Mouse (Mus musculus): ENCODE data around the gene Hist1h2be.
"Not testable (repeated sequence)": the region's sequence is repeated elsewhere in the genome, so short reads cannot be mapped to it uniquely, and the experiment has no call there.

The Hist1h2be gene

GRCm38 (mm10) chr13:23573034-23573897 lies 47.7 kb downstream of the Hist1h2be start:
- DNase-seq (ENCODE audit: low spot score in 2 of 2), result not testable (repeated sequence)

DNA sequence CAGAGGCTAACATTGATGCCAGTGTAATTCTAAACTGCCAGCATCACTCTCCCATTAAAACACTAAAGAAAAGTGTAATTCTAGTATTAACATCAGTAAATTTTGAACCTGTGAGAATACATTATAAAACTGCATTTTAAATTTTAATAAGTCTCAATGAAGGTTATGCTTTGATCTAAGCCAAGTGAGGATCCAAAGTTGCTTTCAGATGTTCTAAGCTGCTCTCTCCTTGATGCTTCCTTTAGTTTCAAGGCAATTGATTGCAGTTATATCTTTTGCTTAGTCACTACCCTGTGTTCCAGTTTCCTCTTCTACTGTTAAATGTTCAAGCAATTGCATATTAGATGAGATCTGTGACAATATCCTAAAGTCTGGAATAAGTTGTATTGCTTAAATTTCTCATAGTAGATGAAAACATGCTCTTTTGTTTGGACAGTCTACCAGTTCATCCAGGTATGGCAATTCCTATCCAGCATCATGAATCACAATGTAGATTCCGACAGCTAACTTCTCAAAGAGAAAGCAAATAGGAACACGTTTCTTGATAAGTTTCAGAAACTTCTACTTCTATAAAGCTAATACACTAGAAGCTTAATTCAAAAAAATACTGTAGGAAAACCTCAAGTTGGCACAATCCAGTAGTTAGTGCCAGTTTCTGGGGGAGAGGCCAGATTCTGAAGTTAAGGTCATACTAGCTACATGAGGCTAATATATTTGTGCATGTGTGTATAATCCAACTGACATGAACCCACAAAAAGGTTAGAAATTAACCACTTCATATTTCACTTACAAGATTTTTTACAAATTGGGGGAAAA lies 48.5 kb downstream of the Hist1h2be start:
- no peak for DNase-seq (ENCODE audit: low spot score in 2 of 2)

GRCm38 (mm10) chr13:23571504-23572217 lies 49.3 kb downstream of the Hist1h2be start:
- not testable (repeated sequence) for DNase-seq (ENCODE audit: low spot score in 2 of 2)

- DNase-seq (ENCODE audit: low spot score in 2 of 2), result peak; percentile 86 to 94
Measured at GRCm38 (mm10) chr13:23571022-23571503, 49.9 kb downstream of the Hist1h2be start, which contains the start of the genes Hist1h2ae and Hist1h2bg. Hist1h2ae (minus strand) TSS chr13:23571220. Hist1h2bg (plus strand) TSS chr13:23571396.

DNA sequence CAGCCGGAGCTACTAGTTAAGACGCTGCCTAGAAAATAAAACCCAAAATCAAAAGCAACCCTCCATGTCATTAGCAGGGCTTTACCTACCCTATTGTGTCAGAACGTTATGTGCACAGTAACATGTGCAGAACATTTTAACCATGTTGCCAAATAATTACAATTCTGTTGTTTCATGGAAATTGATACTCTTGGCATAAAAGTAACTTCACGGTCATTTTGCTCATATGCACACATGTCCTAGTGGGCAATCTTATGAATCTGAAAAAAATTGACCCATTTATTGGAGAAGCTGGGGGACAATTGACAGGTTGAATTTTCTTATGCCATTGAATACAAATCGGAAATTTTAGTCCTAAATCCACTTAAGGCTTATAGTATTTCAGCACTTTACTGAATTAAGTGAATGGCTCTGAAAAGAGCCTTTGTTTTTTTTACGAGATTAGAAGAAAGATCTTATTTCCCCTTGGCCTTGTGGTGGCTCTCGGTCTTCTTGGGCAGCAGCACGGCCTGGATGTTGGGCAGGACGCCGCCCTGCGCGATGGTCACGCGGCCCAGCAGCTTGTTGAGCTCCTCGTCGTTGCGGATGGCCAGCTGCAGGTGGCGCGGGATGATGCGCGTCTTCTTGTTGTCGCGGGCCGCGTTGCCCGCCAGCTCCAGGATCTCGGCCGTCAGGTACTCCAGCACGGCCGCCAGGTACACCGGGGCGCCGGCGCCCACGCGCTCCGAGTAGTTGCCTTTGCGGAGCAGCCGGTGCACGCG lies 50.5 kb downstream of the Hist1h2be start:
- not testable (repeated sequence) for DNase-seq (ENCODE audit: low spot score in 2 of 2)

GRCm38 (mm10) chr13:23564482-23564881 lies 56.4 kb downstream of the Hist1h2be start:
- no peak for DNase-seq (ENCODE audit: low spot score in 2 of 2)

GRCm38 (mm10) chr13:23562699-23563462 lies 58.0 kb downstream of the Hist1h2be start:
- peak in 1 of 2 experiments; percentile 49 for DNase-seq (ENCODE audit: low spot score in 2 of 2)

- peak; percentile 95 to 97 for DNase-seq (ENCODE audit: low spot score in 2 of 2)
Measured at GRCm38 (mm10) chr13:23561883-23562659, 58.9 kb downstream of the Hist1h2be start, which contains the start of gene Hist1h3e. Hist1h3e (minus strand) TSS chr13:23562369.

- not testable (repeated sequence) for DNase-seq (ENCODE audit: low spot score in 2 of 2)
Measured at GRCm38 (mm10) chr13:23561531-23561882, 59.4 kb downstream of the Hist1h2be start.

DNA sequence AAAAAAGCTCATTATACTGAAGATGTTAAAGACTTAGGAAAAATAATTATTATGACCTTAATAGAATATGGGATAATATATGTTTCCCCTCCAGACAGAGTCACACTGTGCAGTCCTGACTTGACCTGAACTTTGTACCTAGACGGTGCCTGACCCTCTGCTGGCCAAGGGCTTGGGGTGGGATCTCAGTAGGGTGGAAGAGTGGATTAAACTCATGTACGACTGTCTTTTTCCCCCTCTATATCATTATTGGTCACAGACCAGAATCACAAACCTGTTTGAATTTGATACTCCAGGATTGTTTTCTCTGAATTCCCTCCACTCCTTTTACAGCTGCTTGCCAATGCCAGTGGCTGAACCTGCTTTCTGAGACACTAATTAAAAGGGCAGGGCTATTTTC lies 60.2 kb downstream of the Hist1h2be start:
- DNase-seq (ENCODE audit: low spot score in 2 of 2), result not testable (repeated sequence)

DNA sequence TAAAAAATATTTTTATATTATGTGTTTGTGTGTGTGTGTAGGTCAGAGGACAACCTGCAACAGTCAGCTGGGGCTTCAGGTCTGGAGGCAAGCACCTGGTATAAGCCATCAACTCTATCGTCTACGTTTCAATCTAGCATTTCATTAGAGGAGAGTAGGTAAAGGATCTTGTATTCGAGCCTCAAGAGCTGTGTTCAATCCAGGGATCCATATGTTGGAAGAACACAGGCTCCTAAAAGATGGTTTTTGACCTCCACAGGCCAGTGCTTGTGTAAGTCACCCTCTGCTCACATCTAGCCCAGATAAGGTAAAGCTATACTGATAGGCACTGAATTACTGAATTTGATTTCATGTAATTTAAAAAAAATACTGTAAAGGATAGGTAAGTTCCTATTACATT lies 64.0 kb downstream of the Hist1h2be start:
- DNase-seq (ENCODE audit: low spot score in 2 of 2), result no peak

DNA sequence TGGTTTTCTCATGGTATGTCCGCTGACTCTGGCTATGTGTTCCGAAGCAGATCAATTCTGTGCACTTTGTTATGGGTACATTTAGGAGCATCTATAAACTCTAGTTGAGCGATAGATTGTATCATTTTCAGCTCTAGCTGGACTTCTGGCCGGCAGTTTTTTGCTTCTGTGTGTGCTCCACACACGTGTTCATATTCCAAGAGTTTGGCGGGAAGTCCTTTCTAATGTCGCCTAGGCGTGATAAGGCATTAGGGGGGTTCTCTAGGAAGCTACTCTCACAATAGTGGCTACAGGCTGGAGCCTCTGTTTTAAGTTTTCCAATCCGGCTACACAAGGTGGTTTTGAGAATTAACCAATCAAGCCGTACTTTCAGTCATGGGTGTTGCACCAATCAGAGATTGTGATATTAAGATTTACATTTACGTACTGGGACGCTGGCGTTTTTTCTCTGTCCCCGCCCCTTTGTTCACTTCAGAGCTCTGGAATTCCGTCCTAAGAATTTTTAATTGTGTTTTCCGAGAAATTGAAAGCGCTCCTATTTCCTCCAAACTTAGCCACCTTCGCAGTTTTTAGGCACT lies 65.0 kb downstream of the Hist1h2be start:
- DNase-seq (ENCODE audit: low spot score in 2 of 2), result peak; percentile 80 to 81

- DNase-seq (ENCODE audit: low spot score in 2 of 2), result peak; percentile 62 to 82
Measured at GRCm38 (mm10) chr13:23554925-23555838, 65.7 kb downstream of the Hist1h2be start.

- DNase-seq (ENCODE audit: low spot score in 2 of 2), result no peak
Measured at GRCm38 (mm10) chr13:23554393-23554792, 66.5 kb downstream of the Hist1h2be start.

GRCm38 (mm10) chr13:23552962-23553361 lies 68.0 kb downstream of the Hist1h2be start, which contains the start of gene Hist1h1d:
Hist1h1d (plus strand) TSS chr13:23553262.
- DNase-seq (ENCODE audit: low spot score in 2 of 2), result no peak

DNA sequence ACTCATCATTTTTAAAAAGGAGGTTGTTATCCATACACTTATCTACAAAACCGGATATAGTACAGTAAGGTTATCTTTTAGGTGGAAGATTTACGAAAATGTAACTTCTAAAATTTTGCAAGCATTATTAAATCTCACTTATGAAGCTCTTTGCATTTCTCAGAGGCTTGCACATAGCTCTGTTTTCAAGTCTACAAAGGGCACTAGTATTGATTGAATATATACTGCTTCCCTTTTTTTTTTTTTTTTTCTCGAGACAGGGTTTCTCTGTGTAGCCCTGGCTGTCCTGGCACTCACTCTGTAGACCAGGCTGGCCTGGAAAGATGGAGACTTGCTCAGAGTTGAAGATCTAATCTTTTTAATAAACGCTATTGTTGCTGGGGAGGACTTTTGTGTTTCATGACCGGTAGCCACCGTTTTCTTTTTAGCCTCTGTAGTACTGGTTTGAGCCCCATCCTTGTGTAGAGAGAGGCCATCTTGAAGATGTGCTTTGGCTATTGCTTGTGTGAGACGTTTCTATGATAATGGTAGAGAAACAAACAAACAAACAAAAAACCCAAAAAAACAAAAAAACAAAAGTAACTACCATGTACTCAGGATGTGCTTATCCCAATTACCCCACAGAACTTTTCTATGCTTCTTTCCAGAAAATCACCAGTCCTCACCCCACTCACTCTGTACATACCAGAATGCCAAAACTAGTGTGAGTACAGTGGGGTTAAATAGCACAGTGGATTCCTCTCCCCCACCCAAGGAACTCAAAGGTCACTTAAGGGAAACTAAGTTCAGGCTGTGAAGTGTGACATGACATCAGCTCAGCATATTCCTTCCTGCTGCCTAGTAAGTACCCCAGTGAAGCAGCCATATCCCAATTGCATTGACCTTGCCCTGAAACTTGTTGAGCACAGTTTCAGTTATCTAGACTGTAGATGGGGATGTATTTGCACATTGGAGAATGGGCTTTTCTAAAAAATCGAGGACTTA lies 68.7 kb downstream of the Hist1h2be start:
- DNase-seq (ENCODE audit: low spot score in 2 of 2), result no peak
